Mouse (Mus musculus) G1E (cell line): ENCODE results near the gene Bola2.

Experiments used
- CTCF ChIP-seq: IDR thresholded peaks from 2 replicates; pipeline ENCODE4 v1.5.1; 2012; ENCODE audit warnings: low read depth, low read length, inconsistent platforms, mixed read lengths
- GATA1 ChIP-seq: IDR thresholded peaks from 2 replicates; pipeline ENCODE4 v1.6.1; 2012; ENCODE audit warnings: borderline replicate concordance, low read length, inconsistent platforms, mixed read lengths
- GATA2 ChIP-seq: IDR thresholded peaks from 2 replicates; pipeline ENCODE4 v1.6.1; 2012; ENCODE audit warnings: low read depth, low read length, inconsistent platforms, borderline replicate concordance
- POLR2AphosphoS5 ChIP-seq: IDR thresholded peaks from 2 replicates; pipeline ENCODE4 v1.6.1; 2012; ENCODE audit warnings: low read depth, low read length, inconsistent platforms; ENCODE audit not compliant: insufficient replicate concordance
- TAL1 ChIP-seq: conservative IDR thresholded peaks from 2 replicates; pipeline ENCODE4 v1.6.1; 2012; ENCODE audit warnings: low read depth, low read length, inconsistent platforms, mixed read lengths

GRCm38 (mm10) chr7:126645708-126646107, 49.5 kb upstream of the Bola2 start:
- TF ChIP-seq GATA1, result no peak
- no peak for TF ChIP-seq CTCF
- no peak for TF ChIP-seq TAL1
- TF ChIP-seq POLR2AphosphoS5, result no peak
- no peak for TF ChIP-seq GATA2
